Mouse (Mus musculus) forebrain, embryonic 16.5 days (tissue): ENCODE measurements at regions not wholly inside any gene's neighbourhood (a gene's known extent, or its start where the extent isn't known, plus 50 kb on each side); places are given as distances from the start of the nearest gene placed in this dataset.

Experiments
- ATAC-seq: fragments of 200-750 bp; cut with Nextera tagmentation; 2 replicates; pipeline ENCODE4 v1.8.0; 2017; ENCODE audit warnings: mild to moderate bottlenecking, moderate library complexity
- H3K27ac ChIP-seq: fragments of 300-500 bp; sonication (generic); 2 replicates; pipeline ENCODE4 v1.5.1; 2014; ENCODE audit warnings: low read length, control low read depth
- H3K27me3 ChIP-seq: fragments of 300-500 bp; sonication (generic); replicated peaks from 2 replicates; pipeline ENCODE4 v1.6.1; 2014; ENCODE audit warnings: low read length; ENCODE audit not compliant: control insufficient read depth, insufficient read depth
- H3K36me3 ChIP-seq: fragments of 300-500 bp; sonication (generic); 2 replicates; pipeline ENCODE4 v1.6.1; 2014; ENCODE audit not compliant: control insufficient read depth, insufficient read depth
- H3K4me1 ChIP-seq: fragments of 300-500 bp; sonication (generic); replicated peaks from 2 replicates; pipeline ENCODE4 v1.6.1; 2014; ENCODE audit warnings: low read length; ENCODE audit not compliant: control insufficient read depth, insufficient read depth
- H3K4me2 ChIP-seq: fragments of 300-500 bp; sonication (generic); 2 replicates; pipeline ENCODE4 v1.6.1; 2014; ENCODE audit warnings: mild to moderate bottlenecking, low read length, control low read depth
- H3K4me3 ChIP-seq: fragments of 300-500 bp; sonication (generic); replicated peaks from 2 replicates; pipeline ENCODE4 v1.5.1; 2014; ENCODE audit warnings: mild to moderate bottlenecking, low read length, control low read depth
- H3K9ac ChIP-seq: fragments of 300-500 bp; sonication (generic); replicated peaks from 2 replicates; pipeline ENCODE4 v1.6.1; 2014; ENCODE audit warnings: low read depth, low read length, control low read depth
- H3K9me3 ChIP-seq: fragments of 300-500 bp; sonication (generic); 2 replicates; pipeline ENCODE4 v1.6.1; 2016; ENCODE audit warnings: low read length; ENCODE audit not compliant: control insufficient read depth
- WGBS: fragments of 180-500 bp; shearing (Covaris S2); extraction: QIAGEN DNeasy Blood & Tissue Kit; methylation state at CpG from one replicate; pipeline ENCODE4 v1.1.7; 2014; 5-methylcytosine and 5-hydroxymethylcytosine counted together

DNA sequence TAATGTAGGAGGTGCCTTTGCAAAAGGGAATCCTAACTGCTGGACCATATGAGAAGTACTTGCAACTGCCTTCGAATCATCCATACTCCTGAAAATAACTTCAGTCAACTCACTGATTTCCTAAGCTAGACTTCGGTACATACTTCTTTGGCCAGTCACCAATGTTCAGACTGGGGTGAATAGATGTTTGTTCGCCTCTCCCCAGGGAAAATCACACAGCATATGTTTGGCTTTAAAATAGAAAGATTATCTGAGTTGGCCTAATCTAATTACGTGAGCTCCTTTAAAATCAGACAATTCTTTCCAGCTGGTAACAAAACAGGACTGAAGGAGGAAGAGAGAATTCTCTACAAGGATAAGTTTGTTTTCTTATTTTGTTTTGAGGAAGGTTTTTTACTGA, 765.6 kb downstream of the Gm826 start:
- Histone ChIP-seq H3K9ac (no peak overlapping the region), H3K4me1 (peaks cover 4% of the 10 kb centered on the region; the same call in 1 of the 2 replicates), H3K27me3 (no peaks in the 10 kb centered on the region), H3K9me3 (no peaks in the 10 kb centered on the region), H3K4me3 (no peak overlapping the region), H3K27ac (no peak overlapping the region), H3K4me2 (no peak overlapping the region), H3K36me3 (no peaks in the 10 kb centered on the region)
- no peak for ATAC-seq
- 70% methylated on average over 4 of the region's 4 CpGs for WGBS

GRCm38 (mm10) chr2:159571862-159572261, 762.1 kb downstream of the Gm826 start:
- no peaks in the 10 kb centered on the region for H3K36me3 ChIP-seq
- no peak overlapping the region for H3K9ac ChIP-seq
- no peak overlapping the region for H3K4me2 ChIP-seq
- no peaks in the 10 kb centered on the region for H3K27me3 ChIP-seq
- H3K4me1 ChIP-seq: peaks cover 4% of the 10 kb centered on the region; the same call in 1 of the 2 replicates
- H3K4me3 ChIP-seq: no peak overlapping the region
- H3K9me3 ChIP-seq: no peaks in the 10 kb centered on the region
- no peak overlapping the region for H3K27ac ChIP-seq
- WGBS: 30% methylated on average over 2 of the region's 2 CpGs
- ATAC-seq: peak; percentile 64; the same call in 1 of the 2 replicates

DNA sequence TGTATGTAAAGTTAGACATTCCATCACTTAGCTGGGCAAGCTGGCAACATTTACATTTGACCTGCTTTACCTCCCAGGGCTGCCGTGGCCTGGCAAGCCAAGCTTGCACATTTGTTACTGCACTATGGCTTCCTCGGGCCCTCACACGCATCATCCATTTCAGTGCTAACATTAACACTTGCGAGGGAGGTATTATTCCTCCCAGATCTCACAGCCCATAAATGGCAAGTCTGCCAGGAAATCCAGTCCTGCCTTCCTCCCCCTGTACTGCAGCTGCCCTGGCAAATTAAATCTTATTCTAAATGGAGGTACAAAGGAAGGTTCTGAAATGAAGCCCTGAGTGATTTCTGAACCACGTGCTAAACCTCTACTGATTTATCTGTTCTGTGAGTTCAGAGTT, 758.7 kb downstream of the Gm826 start:
- Histone ChIP-seq H3K4me1 (peaks cover 4% of the 10 kb centered on the region; the same call in 1 of the 2 replicates), H3K27me3 (no peaks in the 10 kb centered on the region), H3K27ac (no peak overlapping the region), H3K4me3 (no peak overlapping the region), H3K9ac (no peak overlapping the region), H3K4me2 (no peak overlapping the region), H3K9me3 (no peaks in the 10 kb centered on the region), H3K36me3 (no peaks in the 10 kb centered on the region)
- 82% methylated on average over 5 of the region's 5 CpGs for WGBS
- no peak for ATAC-seq

DNA sequence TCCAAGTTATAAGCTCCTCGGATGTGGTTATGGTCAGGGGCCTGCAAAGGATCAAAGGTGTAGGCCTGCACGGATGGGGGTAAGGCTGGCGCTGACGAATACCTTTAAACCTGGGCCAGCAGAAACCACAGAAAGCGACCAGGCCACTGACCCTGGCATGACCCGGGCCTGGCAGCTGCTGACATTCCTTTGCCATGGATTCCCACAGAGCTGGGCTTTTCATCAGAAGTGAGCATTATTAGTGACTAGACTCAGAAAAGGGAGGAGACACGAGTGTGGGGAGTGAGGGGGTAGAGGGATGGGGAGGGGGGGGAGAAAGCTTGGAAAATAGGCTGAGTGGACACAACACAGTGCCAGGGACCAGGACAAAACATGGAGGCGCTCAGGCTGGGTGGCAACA, 750.9 kb downstream of the Gm826 start:
- 45% methylated on average over 8 of the region's 8 CpGs for WGBS
- ATAC-seq: no peak
- Histone ChIP-seq H3K27me3 (no peaks in the 10 kb centered on the region), H3K9ac (no peak overlapping the region), H3K4me2 (no peak overlapping the region), H3K4me1 (peaks cover 3% of the 10 kb centered on the region; the same call in 1 of the 2 replicates), H3K4me3 (no peak overlapping the region), H3K27ac (no peak overlapping the region), H3K36me3 (no peaks in the 10 kb centered on the region), H3K9me3 (no peaks in the 10 kb centered on the region)

- Histone ChIP-seq H3K9me3 (no peaks in the 10 kb centered on the region), H3K27me3 (no peaks in the 10 kb centered on the region), H3K4me2 (no peak overlapping the region), H3K36me3 (no peaks in the 10 kb centered on the region), H3K27ac (no peak overlapping the region), H3K9ac (no peak overlapping the region), H3K4me3 (no peak overlapping the region), H3K4me1 (peaks cover 3% of the 10 kb centered on the region; the same call in 1 of the 2 replicates)
- peak; percentile 59; the same call in 1 of the 2 replicates for ATAC-seq
Measured at GRCm38 (mm10) chr2:159584641-159585040, 749.3 kb downstream of the Gm826 start.

- H3K4me1 ChIP-seq: peaks cover 3% of the 10 kb centered on the region; the same call in 1 of the 2 replicates
- no peaks in the 10 kb centered on the region for H3K36me3 ChIP-seq
- ATAC-seq: no peak
- H3K27me3 ChIP-seq: no peaks in the 10 kb centered on the region
- H3K4me3 ChIP-seq: no peak overlapping the region
- no peak overlapping the region for H3K9ac ChIP-seq
- H3K9me3 ChIP-seq: no peaks in the 10 kb centered on the region
- no peak overlapping the region for H3K27ac ChIP-seq
- H3K4me2 ChIP-seq: no peak overlapping the region
- WGBS: 53% methylated on average over 6 of the region's 6 CpGs
Measured at GRCm38 (mm10) chr2:159586697-159587473, 747.1 kb downstream of the Gm826 start.

DNA sequence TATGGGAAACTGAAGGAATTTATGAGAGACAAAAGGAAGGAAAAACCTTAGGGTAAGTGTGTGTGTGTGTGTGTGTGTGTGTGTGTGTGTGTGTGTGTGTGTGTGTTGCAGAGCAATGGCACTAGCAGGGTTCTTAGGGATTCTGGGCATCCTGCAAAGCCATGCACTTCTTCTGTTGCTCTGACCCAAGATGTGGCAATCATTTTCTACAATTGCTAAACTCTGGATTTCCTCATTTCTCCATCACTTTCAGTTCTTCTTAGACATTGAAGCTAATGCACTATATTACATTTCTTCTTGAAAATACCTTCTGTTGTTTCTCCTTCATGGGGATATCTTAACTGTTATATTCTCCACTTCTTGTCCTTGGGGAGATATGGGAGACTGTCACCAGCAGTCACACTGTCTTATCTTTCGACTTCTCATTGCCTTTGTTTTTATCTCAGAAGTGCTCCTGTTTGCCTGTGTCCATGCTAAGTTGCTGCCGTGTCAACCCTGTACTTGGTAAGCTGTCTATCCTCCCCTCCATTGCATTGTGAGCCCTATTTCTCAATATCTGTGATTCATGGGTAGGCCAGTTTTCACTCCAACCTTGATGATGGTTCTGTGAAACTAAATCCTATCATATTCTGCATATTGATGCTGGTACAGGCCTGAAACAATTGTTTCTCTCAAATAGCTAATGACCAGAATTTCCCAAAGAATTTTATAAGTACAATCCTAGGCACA, 742.4 kb downstream of the Gm826 start:
- no peaks in the 10 kb centered on the region for H3K4me1 ChIP-seq
- H3K27ac ChIP-seq: no peak overlapping the region
- H3K9me3 ChIP-seq: no peaks in the 10 kb centered on the region
- H3K9ac ChIP-seq: no peak overlapping the region
- ATAC-seq: no peak
- no peak overlapping the region for H3K4me2 ChIP-seq
- whole genome bisulfite sequencing: 86% methylated on average over 2 of the region's 2 CpGs
- no peaks in the 10 kb centered on the region for H3K36me3 ChIP-seq
- H3K4me3 ChIP-seq: no peak overlapping the region
- no peaks in the 10 kb centered on the region for H3K27me3 ChIP-seq

GRCm38 (mm10) chr2:159592841-159593240, 741.1 kb downstream of the Gm826 start:
- no peak for ATAC-seq
- Histone ChIP-seq H3K4me1 (no peaks in the 10 kb centered on the region), H3K9ac (no peak overlapping the region), H3K4me3 (no peak overlapping the region), H3K9me3 (no peaks in the 10 kb centered on the region), H3K27me3 (no peaks in the 10 kb centered on the region), H3K4me2 (no peak overlapping the region), H3K36me3 (no peaks in the 10 kb centered on the region), H3K27ac (no peak overlapping the region)
- 76% methylated on average over 5 of the region's 5 CpGs for WGBS

- H3K9ac ChIP-seq: no peak overlapping the region
- no peaks in the 10 kb centered on the region for H3K4me1 ChIP-seq
- no peak overlapping the region for H3K4me2 ChIP-seq
- no peaks in the 10 kb centered on the region for H3K27me3 ChIP-seq
- H3K9me3 ChIP-seq: no peaks in the 10 kb centered on the region
- H3K27ac ChIP-seq: no peak overlapping the region
- H3K36me3 ChIP-seq: no peaks in the 10 kb centered on the region
- H3K4me3 ChIP-seq: no peak overlapping the region
- 85% methylated on average over 6 of the region's 6 CpGs for WGBS
- no peak for ATAC-seq
Measured at GRCm38 (mm10) chr2:159596285-159596684, 737.7 kb downstream of the Gm826 start.
